Mouse (Mus musculus) hindbrain, postnatal 0 days (tissue): ENCODE data around the gene Psmd13. TPM values are rescaled to one million over a fixed set of nuclear protein-coding genes. Genes with fewer than 3 reads are reported as not detected.

Experiments used
- ATAC-seq: fragments of 200-750 bp; cut with Nextera tagmentation; 2 replicates; pipeline ENCODE4 v1.8.0; 2017; ENCODE audit warnings: mild to moderate bottlenecking, moderate TSS enrichment, moderate library complexity
- DNase-seq: peaks from one replicate; pipeline ENCODE4 v3.0.0-alpha.2; 2015; ENCODE audit warnings: low spot score
- H3K27ac ChIP-seq: fragments of 300-500 bp; sonication (generic); 2 replicates; pipeline ENCODE4 v1.5.1; 2014; ENCODE audit warnings: mild to moderate bottlenecking
- H3K27me3 ChIP-seq: fragments of 300-500 bp; sonication (generic); 2 replicates; pipeline ENCODE4 v1.6.1; 2014; ENCODE audit warnings: low read length, mixed read lengths; ENCODE audit not compliant: insufficient read depth
- H3K36me3 ChIP-seq: fragments of 300-500 bp; sonication (generic); 2 replicates; pipeline ENCODE4 v1.6.1; 2014; ENCODE audit warnings: low read length, mixed read lengths; ENCODE audit not compliant: insufficient read depth
- H3K4me1 ChIP-seq: fragments of 300-500 bp; sonication (generic); 2 replicates; pipeline ENCODE4 v1.6.1; 2014; ENCODE audit warnings: antibody characterized with exemption, low read length, mixed read lengths; ENCODE audit not compliant: insufficient read depth
- H3K4me2 ChIP-seq: fragments of 300-500 bp; sonication (generic); 2 replicates; pipeline ENCODE4 v1.6.1; 2014; ENCODE audit warnings: low read depth, mild to moderate bottlenecking, low read length, moderate library complexity, mixed read lengths
- H3K4me3 ChIP-seq: fragments of 300-500 bp; sonication (generic); 2 replicates; pipeline ENCODE4 v1.5.1; 2014; ENCODE audit warnings: low read length
- H3K9ac ChIP-seq: fragments of 300-500 bp; sonication (generic); replicated peaks from 2 replicates; pipeline ENCODE4 v1.6.1; 2014; ENCODE audit warnings: mild to moderate bottlenecking, low read length, moderate library complexity, mixed read lengths
- H3K9me3 ChIP-seq: fragments of 300-500 bp; sonication (generic); 2 replicates; pipeline ENCODE4 v1.6.1; 2016; ENCODE audit warnings: low read length, mixed read lengths
- CTCF ChIP-seq: IDR thresholded peaks from 2 replicates; pipeline ENCODE4 v1.5.1; 2016; ENCODE audit warnings: antibody characterized with exemption, control low read depth, low read depth
- WGBS: fragments of 180-500 bp; shearing (Covaris S2); extraction: QIAGEN DNeasy Blood & Tissue Kit; methylation state at CpG from one replicate; pipeline ENCODE4 v1.1.7; 2014; 5-methylcytosine and 5-hydroxymethylcytosine counted together
- polyA plus RNA-seq: library from polyadenylated mRNA; unstranded; fragments of >200 nt; fragmentation: Nextera tagmentation; extraction: Ambion mirVana; gene quantifications from 2 replicates; pipeline ENCODE4 v1.2.1, GENCODE M21; 2015
- total RNA-seq: library from RNA; depleted of rRNA; stranded (reverse); fragments of >200 nt; gene quantifications from 2 replicates; pipeline ENCODE4 v1.2.3, GENCODE M21; 2014; rRNA removed

Psmd13 gene
- total and polyA plus RNA-seq, 2 experiments from 2014 or later = 113 to 275 TPM

- H3K4me1 ChIP-seq = 0 out of 2 replicates have a peak, but pooled peaks cover 5% of the 10 kb centered on the region
- no peak overlapping the region for H3K27ac ChIP-seq
- H3K4me3 ChIP-seq = no peak overlapping the region
- H3K9ac ChIP-seq = no peak overlapping the region
- 91% methylated on average over 10 of the region's 10 CpGs for WGBS
- no peak for DNase-seq
- ATAC-seq = no peak
- no peak for TF ChIP-seq CTCF
- H3K9me3 ChIP-seq = no peaks in the 10 kb centered on the region
- no peaks in the 10 kb centered on the region for H3K36me3 ChIP-seq
- H3K27me3 ChIP-seq = no peaks in the 10 kb centered on the region
- H3K4me2 ChIP-seq = no peak overlapping the region
These were observed 61.0 kb downstream of the Psmd13 start for GRCm38 (mm10) chr7:140942811-140943210.

- WGBS = 86% methylated on average over 4 of the region's 4 CpGs
These were observed 61.6 kb downstream of the Psmd13 start for GRCm38 (mm10) chr7:140943356-140943755.

GRCm38 (mm10) chr7:140944236-140944635 is 62.5 kb downstream of the Psmd13 start:
- Histone ChIP-seq H3K9ac (no peak overlapping the region), H3K36me3 (no peaks in the 10 kb centered on the region), H3K4me3 (no peak overlapping the region), H3K4me1 (0 out of 2 replicates have a peak, but pooled peaks cover 5% of the 10 kb centered on the region), H3K4me2 (no peak overlapping the region), H3K9me3 (no peaks in the 10 kb centered on the region), H3K27ac (no peak overlapping the region), H3K27me3 (no peaks in the 10 kb centered on the region)
- ATAC-seq (no peak), DNase-seq (no peak)
- no peak for TF ChIP-seq CTCF
- WGBS = 89% methylated on average over 7 of the region's 7 CpGs

More at GRCm38 (mm10) chr7:140943356-140943755, 61.6 kb downstream of the Psmd13 start:
- 0 out of 2 replicates have a peak, but pooled peaks cover 5% of the 10 kb centered on the region for H3K4me1 ChIP-seq
- H3K36me3 ChIP-seq = no peaks in the 10 kb centered on the region
- no peak for DNase-seq
- H3K9ac ChIP-seq = no peak overlapping the region
- H3K4me3 ChIP-seq = no peak overlapping the region
- H3K27me3 ChIP-seq = no peaks in the 10 kb centered on the region
- ATAC-seq = no peak
- TF ChIP-seq CTCF = no peak
- H3K4me2 ChIP-seq = no peak overlapping the region
- no peak overlapping the region for H3K27ac ChIP-seq
- no peaks in the 10 kb centered on the region for H3K9me3 ChIP-seq

GRCm38 (mm10) chr7:140945247-140945646 is 63.5 kb downstream of the Psmd13 start:
- Histone ChIP-seq H3K27me3 (no peaks in the 10 kb centered on the region), H3K36me3 (no peaks in the 10 kb centered on the region), H3K4me3 (no peak overlapping the region), H3K4me2 (no peak overlapping the region), H3K27ac (no peak overlapping the region), H3K9ac (no peak overlapping the region), H3K4me1 (0 out of 2 replicates have a peak, but pooled peaks cover 5% of the 10 kb centered on the region), H3K9me3 (no peaks in the 10 kb centered on the region)
- 92% methylated on average over 5 of the region's 5 CpGs for WGBS
- no peak for TF ChIP-seq CTCF
- ATAC-seq (no peak), DNase-seq (no peak)

GRCm38 (mm10) chr7:140946311-140946710 is 64.5 kb downstream of the Psmd13 start:
- 91% methylated on average over 10 of the region's 10 CpGs for WGBS
- no peak overlapping the region for H3K9ac ChIP-seq
- no peaks in the 10 kb centered on the region for H3K27me3 ChIP-seq
- peaks cover 10% of the 10 kb centered on the region; the same call in 1 of the 2 replicates for H3K4me1 ChIP-seq
- TF ChIP-seq CTCF = no peak
- no peaks in the 10 kb centered on the region for H3K9me3 ChIP-seq
- ATAC-seq (no peak), DNase-seq (no peak)
- no peak overlapping the region for H3K4me3 ChIP-seq
- H3K4me2 ChIP-seq = no peak overlapping the region
- no peaks in the 10 kb centered on the region for H3K36me3 ChIP-seq
- H3K27ac ChIP-seq = no peak overlapping the region

GRCm38 (mm10) chr7:140946980-140947379 is 65.2 kb downstream of the Psmd13 start:
- Histone ChIP-seq H3K27me3 (no peaks in the 10 kb centered on the region), H3K4me2 (no peak overlapping the region), H3K4me3 (no peak overlapping the region), H3K36me3 (no peaks in the 10 kb centered on the region), H3K9ac (no peak overlapping the region), H3K27ac (no peak overlapping the region), H3K4me1 (peaks cover 9% of the 10 kb centered on the region; the same call in 1 of the 2 replicates), H3K9me3 (no peaks in the 10 kb centered on the region)
- no peak for ATAC-seq
- TF ChIP-seq CTCF = no peak
- 84% methylated on average over 7 of the region's 7 CpGs for WGBS
- DNase-seq = no peak

GRCm38 (mm10) chr7:140948161-140948560 is 66.4 kb downstream of the Psmd13 start:
- Histone ChIP-seq H3K27me3 (no peaks in the 10 kb centered on the region), H3K9ac (no peak overlapping the region), H3K4me2 (no peak overlapping the region), H3K4me3 (no peak overlapping the region), H3K4me1 (peaks cover 4% of the 10 kb centered on the region; the same call in 1 of the 2 replicates), H3K27ac (no peak overlapping the region), H3K36me3 (no peaks in the 10 kb centered on the region), H3K9me3 (no peaks in the 10 kb centered on the region)
- WGBS = 90% methylated on average over 8 of the region's 8 CpGs
- TF ChIP-seq CTCF = no peak
- ATAC-seq (no peak), DNase-seq (no peak)

Other genes starting within 250 kb of the Psmd13 start
- gene Olfr53, start 235.5 kb upstream of the Psmd13 start, total RNA-seq = not detected in 2 replicates
- not detected in 2 replicates for gene Olfr53, start 235.5 kb upstream of the Psmd13 start, polyA plus RNA-seq
- 0.05 TPM in 1 of 2 replicates, not detected in the other for gene Olfr539, start 222.0 kb upstream of the Psmd13 start, total RNA-seq
- 0.01 TPM in 1 of 2 replicates, not detected in the other for gene Olfr539, start 222.0 kb upstream of the Psmd13 start, polyA plus RNA-seq
- gene Olfr45, start 200.0 kb upstream of the Psmd13 start, total RNA-seq = not detected in 2 replicates
- gene Olfr45, start 200.0 kb upstream of the Psmd13 start, polyA plus RNA-seq = not detected in 2 replicates
- not detected in 2 replicates for gene Olfr541, start 184.7 kb upstream of the Psmd13 start, total RNA-seq
- gene Olfr541, start 184.7 kb upstream of the Psmd13 start, polyA plus RNA-seq = not detected in 2 replicates
- not detected in 2 replicates for gene Cyp2e1, start 118.2 kb upstream of the Psmd13 start, total RNA-seq
- not detected in 2 replicates for gene Cyp2e1, start 118.2 kb upstream of the Psmd13 start, polyA plus RNA-seq
- 0.29 TPM in 1 of 2 replicates, not detected in the other for gene Syce1, start 94.1 kb upstream of the Psmd13 start, total RNA-seq
- gene Syce1, start 94.1 kb upstream of the Psmd13 start, polyA plus RNA-seq = 0.59 and 0.68 TPM in 2 replicates
- 20.2 and 23.7 TPM in 2 replicates for gene Zfp941, start 59.8 kb upstream of the Psmd13 start, total RNA-seq
- 19.3 and 20.0 TPM in 2 replicates for gene Zfp941, start 59.8 kb upstream of the Psmd13 start, polyA plus RNA-seq
- gene Urah, start 47.0 kb upstream of the Psmd13 start, total RNA-seq = 0.37 TPM in 1 of 2 replicates, not detected in the other
- gene Urah, start 47.0 kb upstream of the Psmd13 start, polyA plus RNA-seq = 0.43 and 0.80 TPM in 2 replicates
- not detected in 2 replicates for gene Scgb1c1, start 36.4 kb upstream of the Psmd13 start, total RNA-seq
- 0.61 TPM in 1 of 2 replicates, not detected in the other for gene Scgb1c1, start 36.4 kb upstream of the Psmd13 start, polyA plus RNA-seq
- gene Odf3, start 34.2 kb upstream of the Psmd13 start, total RNA-seq = 0.18 and 0.42 TPM in 2 replicates
- gene Odf3, start 34.2 kb upstream of the Psmd13 start, polyA plus RNA-seq = 0.19 and 0.43 TPM in 2 replicates
- 0.47 and 1.9 TPM in 2 replicates for gene Gm45785, start 25.6 kb upstream of the Psmd13 start, total RNA-seq
- gene Gm45785, start 25.6 kb upstream of the Psmd13 start, polyA plus RNA-seq = not detected in 2 replicates
- 91.8 and 117 TPM in 2 replicates for gene Ric8a, start 25.0 kb upstream of the Psmd13 start, total RNA-seq
- gene Ric8a, start 25.0 kb upstream of the Psmd13 start, polyA plus RNA-seq = 85.8 and 89.9 TPM in 2 replicates
- gene Bet1l, start 24.4 kb upstream of the Psmd13 start, total RNA-seq = 17.8 and 18.9 TPM in 2 replicates
- gene Bet1l, start 24.4 kb upstream of the Psmd13 start, polyA plus RNA-seq = 47.1 and 52.6 TPM in 2 replicates
- 56.3 and 71.6 TPM in 2 replicates for gene Sirt3, start 341 bp downstream of the Psmd13 start, total RNA-seq
- 74.6 and 75.6 TPM in 2 replicates for gene Sirt3, start 341 bp downstream of the Psmd13 start, polyA plus RNA-seq
- not detected in 2 replicates for gene Cox8b, start 18.5 kb downstream of the Psmd13 start, total RNA-seq
- gene Cox8b, start 18.5 kb downstream of the Psmd13 start, polyA plus RNA-seq = not detected in 2 replicates
- gene Nlrp6, start 38.9 kb downstream of the Psmd13 start, total RNA-seq = 1.1 and 1.6 TPM in 2 replicates
- gene Nlrp6, start 38.9 kb downstream of the Psmd13 start, polyA plus RNA-seq = 0.61 and 0.78 TPM in 2 replicates
- 16.3 and 16.6 TPM in 2 replicates for gene Pgghg, start 59.4 kb downstream of the Psmd13 start, total RNA-seq
- 6.7 and 7.5 TPM in 2 replicates for gene Pgghg, start 59.4 kb downstream of the Psmd13 start, polyA plus RNA-seq
- gene Ifitm5, start 68.3 kb downstream of the Psmd13 start, total RNA-seq = not detected in 2 replicates
- 0.39 TPM in 1 of 2 replicates, not detected in the other for gene Ifitm5, start 68.3 kb downstream of the Psmd13 start, polyA plus RNA-seq
- not detected in 2 replicates for gene Gm45717, start 74.0 kb downstream of the Psmd13 start, total RNA-seq
- gene Gm45717, start 74.0 kb downstream of the Psmd13 start, polyA plus RNA-seq = 0.38 TPM in 1 of 2 replicates, not detected in the other
- 79.3 and 82.4 TPM in 2 replicates for gene Ifitm2, start 74.0 kb downstream of the Psmd13 start, total RNA-seq
- 269 and 281 TPM in 2 replicates for gene Ifitm2, start 74.0 kb downstream of the Psmd13 start, polyA plus RNA-seq
- gene Ifitm1, start 85.3 kb downstream of the Psmd13 start, total RNA-seq = 16.5 and 39.5 TPM in 2 replicates
- 22.4 and 24.0 TPM in 2 replicates for gene Ifitm1, start 85.3 kb downstream of the Psmd13 start, polyA plus RNA-seq
- 29.3 and 41.7 TPM in 2 replicates for gene Ifitm3, start 128.8 kb downstream of the Psmd13 start, total RNA-seq
- 92.8 and 93.3 TPM in 2 replicates for gene Ifitm3, start 128.8 kb downstream of the Psmd13 start, polyA plus RNA-seq
- gene Ifitm6, start 136.0 kb downstream of the Psmd13 start, total RNA-seq = 0.37 and 0.50 TPM in 2 replicates
- 0.67 and 0.69 TPM in 2 replicates for gene Ifitm6, start 136.0 kb downstream of the Psmd13 start, polyA plus RNA-seq
- not detected in 2 replicates for gene Gm17387, start 147.2 kb downstream of the Psmd13 start, total RNA-seq
- not detected in 2 replicates for gene Gm17387, start 147.2 kb downstream of the Psmd13 start, polyA plus RNA-seq
- gene B4galnt4, start 179.1 kb downstream of the Psmd13 start, total RNA-seq = 115 and 124 TPM in 2 replicates
- 41.8 and 46.2 TPM in 2 replicates for gene B4galnt4, start 179.1 kb downstream of the Psmd13 start, polyA plus RNA-seq
- 0.58 TPM in 1 of 2 replicates, not detected in the other for gene Pkp3, start 196.2 kb downstream of the Psmd13 start, total RNA-seq
- gene Pkp3, start 196.2 kb downstream of the Psmd13 start, polyA plus RNA-seq = 0.29 TPM in 1 of 2 replicates, not detected in the other
- 1.2 and 19.5 TPM in 2 replicates for gene Sigirr, start 218.6 kb downstream of the Psmd13 start, total RNA-seq
- gene Sigirr, start 218.6 kb downstream of the Psmd13 start, polyA plus RNA-seq = 2.4 and 2.6 TPM in 2 replicates
- gene Ano9, start 235.8 kb downstream of the Psmd13 start, total RNA-seq = 0.25 and 2.1 TPM in 2 replicates
- gene Ano9, start 235.8 kb downstream of the Psmd13 start, polyA plus RNA-seq = 0.45 and 0.66 TPM in 2 replicates
- 13.6 and 25.6 TPM in 2 replicates for gene Ptdss2, start 240.4 kb downstream of the Psmd13 start, total RNA-seq
- 96.1 and 96.8 TPM in 2 replicates for gene Ptdss2, start 240.4 kb downstream of the Psmd13 start, polyA plus RNA-seq